Mouse (Mus musculus): ENCODE results near the gene Sec1. TPM values are rescaled to one million over a fixed set of nuclear protein-coding genes. Genes with fewer than 3 reads are reported as not detected.

Sec1 gene
- polyA plus RNA-seq (2012) = not detected in 2 replicates

- no peak for TF ChIP-seq GATA1 (IDR thresholded peaks at IDR 0.05; ENCODE audit: low read length)
Measured at GRCm38 (mm10) chr7:45693921-45694591, at the start of gene Sec1. Gene Sec1 (minus strand): TSS chr7:45694402.

- TF ChIP-seq GATA1 (IDR thresholded peaks at IDR 0.05; ENCODE audit: low read length) = no peak
Measured at GRCm38 (mm10) chr7:45742338-45742737, 48.1 kb upstream of the Sec1 start.

- no peak for TF ChIP-seq GATA1 (IDR thresholded peaks at IDR 0.05; ENCODE audit: low read length)
Measured at GRCm38 (mm10) chr7:45741777-45742176, 47.6 kb upstream of the Sec1 start.

GRCm38 (mm10) chr7:45741308-45741707, 47.1 kb upstream of the Sec1 start:
- no peak for TF ChIP-seq GATA1 (IDR thresholded peaks at IDR 0.05; ENCODE audit: low read length)

- no peak for TF ChIP-seq GATA1 (IDR thresholded peaks at IDR 0.05; ENCODE audit: low read length)
Measured at GRCm38 (mm10) chr7:45739820-45740219, 45.6 kb upstream of the Sec1 start.

GRCm38 (mm10) chr7:45739162-45739763, 45.1 kb upstream of the Sec1 start:
- no peak for TF ChIP-seq GATA1 (IDR thresholded peaks at IDR 0.05; ENCODE audit: low read length)

GRCm38 (mm10) chr7:45733477-45733876, 39.3 kb upstream of the Sec1 start:
- TF ChIP-seq GATA1 (IDR thresholded peaks at IDR 0.05; ENCODE audit: low read length) = no peak

GRCm38 (mm10) chr7:45730727-45731431, 36.7 kb upstream of the Sec1 start:
- no peak for TF ChIP-seq GATA1 (IDR thresholded peaks at IDR 0.05; ENCODE audit: low read length)

GRCm38 (mm10) chr7:45727625-45728024, 33.4 kb upstream of the Sec1 start:
- TF ChIP-seq GATA1 (IDR thresholded peaks at IDR 0.05; ENCODE audit: low read length) = no peak

- TF ChIP-seq GATA1 (IDR thresholded peaks at IDR 0.05; ENCODE audit: low read length) = no peak
Measured at GRCm38 (mm10) chr7:45726419-45726818, 32.2 kb upstream of the Sec1 start.

GRCm38 (mm10) chr7:45725713-45726112, 31.5 kb upstream of the Sec1 start, which contains the start of gene Spaca4:
Gene Spaca4 (minus strand): TSS chr7:45725813.
- TF ChIP-seq GATA1 (IDR thresholded peaks at IDR 0.05; ENCODE audit: low read length) = no peak

GRCm38 (mm10) chr7:45725151-45725550, 30.9 kb upstream of the Sec1 start:
- no peak for TF ChIP-seq GATA1 (IDR thresholded peaks at IDR 0.05; ENCODE audit: low read length)

GRCm38 (mm10) chr7:45723781-45724180, 29.6 kb upstream of the Sec1 start:
- no peak for TF ChIP-seq GATA1 (IDR thresholded peaks at IDR 0.05; ENCODE audit: low read length)

GRCm38 (mm10) chr7:45723301-45723700, 29.1 kb upstream of the Sec1 start:
- TF ChIP-seq GATA1 (IDR thresholded peaks at IDR 0.05; ENCODE audit: low read length) = no peak

GRCm38 (mm10) chr7:45722348-45722713, 28.1 kb upstream of the Sec1 start:
- no peak for TF ChIP-seq GATA1 (IDR thresholded peaks at IDR 0.05; ENCODE audit: low read length)

- TF ChIP-seq GATA1 (IDR thresholded peaks at IDR 0.05; ENCODE audit: low read length) = no peak
Measured at GRCm38 (mm10) chr7:45721642-45722347, 27.6 kb upstream of the Sec1 start.

Measured in G1E-ER4 (cell line).